Mouse (Mus musculus): ENCODE measurements at regions not wholly inside any gene's neighbourhood (a gene's known extent, or its start where the extent isn't known, plus 50 kb on each side); places are given as distances from the start of the nearest gene placed in this dataset.
A peak's percentile ranks its signal among the peaks of the same experiment; 100 is the strongest.

- no peak overlapping the region for H3K4me3 ChIP-seq
- DNase-seq (ENCODE audit: low spot score in 2 of 2), result no peak
- H3K27ac ChIP-seq, result no peak overlapping the region
- TF ChIP-seq CTCF (conservative IDR thresholded peaks at IDR 0.05), result no peak
Observed at GRCm38 (mm10) chr7:111368296-111369004, 285.6 kb upstream of the Eif4g2 start.

- Histone ChIP-seq H3K4me3 (no peak overlapping the region), H3K27ac (no peak overlapping the region)
- peak in 1 of 2 experiments; percentile 16 for DNase-seq (ENCODE audit: low spot score in 2 of 2)
- TF ChIP-seq CTCF (conservative IDR thresholded peaks at IDR 0.05), result no peak
Observed at GRCm38 (mm10) chr7:111366951-111367653, 284.3 kb upstream of the Eif4g2 start.

DNA sequence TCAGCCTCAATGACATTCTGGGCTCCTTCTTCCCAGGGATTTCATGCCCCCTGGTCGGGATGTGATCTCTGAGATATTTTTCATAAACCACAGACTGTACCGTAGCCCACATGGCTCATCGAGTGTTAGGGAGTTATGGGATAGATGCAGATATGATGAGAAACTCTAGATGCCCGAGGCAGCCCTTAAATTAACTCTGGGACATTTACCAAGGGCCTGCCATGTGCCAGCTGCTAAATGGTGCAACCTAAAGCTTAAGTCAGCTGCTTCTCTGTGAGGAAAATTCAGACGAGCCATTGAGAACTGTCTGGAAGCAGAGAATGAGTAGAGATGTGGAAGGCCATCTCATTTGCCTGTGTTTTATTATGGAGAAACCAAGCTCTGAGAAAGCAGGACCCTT lies 282.6 kb upstream of the Eif4g2 start:
- H3K4me3 ChIP-seq, result no peak overlapping the region
- TF ChIP-seq CTCF (conservative IDR thresholded peaks at IDR 0.05), result no peak
- H3K27ac ChIP-seq, result no peak overlapping the region
- no peak for DNase-seq (ENCODE audit: low spot score in 2 of 2)

DNA sequence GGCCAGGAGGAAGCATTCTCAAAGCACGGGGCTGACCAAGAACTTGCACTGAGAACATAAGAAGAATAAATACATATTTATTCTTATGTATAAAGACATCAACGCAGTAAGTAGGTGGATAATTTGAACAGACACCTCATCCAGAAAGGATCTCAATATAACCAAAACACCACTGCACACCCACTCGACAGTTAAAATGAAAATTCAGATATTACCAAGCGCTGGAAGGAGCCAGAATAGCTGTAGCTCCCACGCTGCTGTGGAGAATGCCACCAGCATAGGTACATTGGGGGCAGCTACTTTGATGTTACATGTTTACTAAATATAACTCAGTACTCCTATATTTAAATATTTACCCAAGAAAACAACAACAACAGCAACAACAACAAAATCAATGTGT lies 280.4 kb upstream of the Eif4g2 start:
- Histone ChIP-seq H3K27ac (no peak overlapping the region), H3K4me3 (no peak overlapping the region)
- no peak for TF ChIP-seq CTCF (conservative IDR thresholded peaks at IDR 0.05)
- DNase-seq (ENCODE audit: low spot score in 2 of 2), result peak in 1 of 2 experiments; percentile 8

DNA sequence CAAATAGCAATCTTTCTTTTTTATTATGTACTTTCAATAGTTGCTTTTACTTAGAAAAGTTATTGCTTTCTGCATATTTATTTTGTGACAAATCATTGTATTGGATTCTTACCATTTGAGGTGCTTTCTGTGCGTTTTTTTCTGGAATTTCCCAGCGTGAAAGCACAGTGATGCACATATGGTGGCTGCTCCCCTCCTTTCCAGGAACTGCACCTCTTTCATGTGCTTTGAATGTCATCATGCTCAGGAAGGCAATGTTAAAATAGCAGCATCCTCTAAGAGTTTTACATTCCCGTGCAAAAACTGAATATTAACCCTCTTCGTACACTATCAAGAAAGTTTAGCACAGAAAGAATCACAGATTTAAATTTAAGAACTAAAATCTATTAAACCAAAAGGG lies 279.8 kb upstream of the Eif4g2 start:
- DNase-seq (ENCODE audit: low spot score in 2 of 2), result no peak
- TF ChIP-seq CTCF (conservative IDR thresholded peaks at IDR 0.05), result no peak
- Histone ChIP-seq H3K27ac (no peak overlapping the region), H3K4me3 (no peak overlapping the region)

GRCm38 (mm10) chr7:111355088-111355656 lies 272.3 kb upstream of the Eif4g2 start:
- TF ChIP-seq CTCF (conservative IDR thresholded peaks at IDR 0.05), result no peak
- H3K4me3 ChIP-seq, result no peak overlapping the region
- DNase-seq (ENCODE audit: low spot score in 2 of 2), result no peak
- no peak overlapping the region for H3K27ac ChIP-seq

DNA sequence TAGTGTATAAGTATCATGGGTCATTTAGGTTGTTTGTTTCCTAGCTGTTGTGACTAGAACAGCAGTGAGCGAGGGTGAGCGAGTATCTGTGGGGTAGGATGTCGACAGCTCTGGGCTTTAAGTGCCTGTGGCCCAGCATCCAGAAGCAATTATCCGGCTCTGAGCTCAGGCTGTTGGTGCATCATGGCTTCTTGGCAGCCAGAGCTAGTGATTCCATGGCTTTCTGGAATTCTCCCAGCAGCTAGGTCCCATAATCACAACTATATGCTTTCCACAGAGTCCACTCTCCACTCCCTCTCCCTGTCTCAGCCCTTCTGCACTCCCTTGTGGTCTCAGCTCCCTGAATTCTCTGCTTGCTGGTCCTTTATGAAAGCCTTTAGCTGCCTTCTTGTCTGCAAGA lies 271.2 kb upstream of the Eif4g2 start:
- Histone ChIP-seq H3K27ac (no peak overlapping the region), H3K4me3 (no peak overlapping the region)
- DNase-seq (ENCODE audit: low spot score in 2 of 2), result no peak
- TF ChIP-seq CTCF (conservative IDR thresholded peaks at IDR 0.05), result no peak

- no peak for TF ChIP-seq CTCF (conservative IDR thresholded peaks at IDR 0.05)
- Histone ChIP-seq H3K4me3 (no peak overlapping the region), H3K27ac (no peak overlapping the region)
- no peak for DNase-seq (ENCODE audit: low spot score in 2 of 2)
Observed at GRCm38 (mm10) chr7:111352176-111352575, 269.3 kb upstream of the Eif4g2 start.

DNA sequence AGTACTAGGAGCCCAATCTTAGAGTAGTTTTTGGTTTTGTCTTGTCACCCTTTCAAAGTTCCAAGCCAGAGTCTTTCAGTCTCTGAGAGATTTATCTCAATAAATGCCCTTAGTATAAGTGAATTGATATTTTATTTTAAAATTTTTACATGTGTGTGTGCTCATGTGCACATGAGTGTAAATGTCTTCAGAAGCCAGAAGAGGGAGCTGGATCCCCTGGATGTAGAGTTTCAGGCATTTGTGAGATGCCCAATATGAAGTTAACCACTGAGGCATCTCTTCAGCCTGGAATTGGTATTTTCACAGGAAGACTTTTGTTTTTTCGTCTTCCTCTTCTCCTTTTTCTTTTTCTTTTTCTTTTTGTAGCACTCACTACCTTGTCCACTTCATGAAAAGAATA lies 262.3 kb upstream of the Eif4g2 start:
- Histone ChIP-seq H3K4me3 (no peak overlapping the region), H3K27ac (no peak overlapping the region)
- DNase-seq (ENCODE audit: low spot score in 2 of 2), result no peak
- TF ChIP-seq CTCF (conservative IDR thresholded peaks at IDR 0.05), result peak; percentile 52

DNA sequence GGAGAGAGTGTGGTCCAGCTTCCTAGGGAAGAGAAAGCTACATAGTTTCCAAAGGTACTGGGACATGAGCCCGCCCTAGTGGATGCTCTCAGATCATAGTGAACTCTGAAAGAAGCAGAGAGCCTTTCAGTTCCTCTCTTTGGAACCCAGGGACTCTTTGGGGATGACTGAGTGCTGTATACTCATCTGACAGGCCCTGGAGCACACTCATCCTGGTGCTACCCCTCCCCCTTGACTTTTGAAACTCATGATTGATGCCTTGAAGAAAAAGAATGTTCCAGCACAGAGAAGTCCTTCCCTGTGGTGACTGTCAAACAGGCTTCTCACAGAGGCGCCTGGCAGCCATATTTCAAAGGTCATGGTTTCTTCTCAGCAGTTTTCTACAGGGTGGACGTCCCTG lies 254.2 kb upstream of the Eif4g2 start:
- 0 out of 2 replicates have a peak, but pooled peaks have one; percentile 9 for TF ChIP-seq CTCF (conservative IDR thresholded peaks at IDR 0.05)
- DNase-seq (ENCODE audit: low spot score in 2 of 2), result no peak
- no peak overlapping the region for H3K4me3 ChIP-seq
- H3K27ac ChIP-seq, result no peak overlapping the region

DNA sequence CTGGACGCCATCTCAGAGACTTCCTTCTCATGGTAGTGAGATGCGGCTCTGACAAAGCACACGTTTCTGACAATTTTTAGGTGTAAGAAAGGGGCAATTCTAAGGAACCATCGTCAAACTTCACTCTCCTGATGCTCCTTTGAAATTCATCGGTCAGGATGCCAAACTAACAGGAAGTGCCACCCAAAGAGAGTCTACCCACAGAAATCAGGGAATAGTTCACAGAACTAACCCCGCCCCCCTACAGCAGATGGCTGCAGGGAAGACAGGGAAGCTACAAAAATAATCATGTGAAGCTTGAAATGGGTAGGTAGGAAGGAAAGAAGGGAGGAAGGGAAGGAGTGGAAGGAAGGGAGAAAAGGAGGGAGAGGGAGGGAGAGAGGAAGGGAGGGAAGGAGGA lies 240.1 kb upstream of the Eif4g2 start:
- peak overlapping the region; percentile 46 for H3K27ac ChIP-seq
- peak; percentile 41 to 60 for DNase-seq (ENCODE audit: low spot score in 2 of 2)
- H3K4me3 ChIP-seq, result no peak overlapping the region
- no peak for TF ChIP-seq CTCF (conservative IDR thresholded peaks at IDR 0.05)

DNA sequence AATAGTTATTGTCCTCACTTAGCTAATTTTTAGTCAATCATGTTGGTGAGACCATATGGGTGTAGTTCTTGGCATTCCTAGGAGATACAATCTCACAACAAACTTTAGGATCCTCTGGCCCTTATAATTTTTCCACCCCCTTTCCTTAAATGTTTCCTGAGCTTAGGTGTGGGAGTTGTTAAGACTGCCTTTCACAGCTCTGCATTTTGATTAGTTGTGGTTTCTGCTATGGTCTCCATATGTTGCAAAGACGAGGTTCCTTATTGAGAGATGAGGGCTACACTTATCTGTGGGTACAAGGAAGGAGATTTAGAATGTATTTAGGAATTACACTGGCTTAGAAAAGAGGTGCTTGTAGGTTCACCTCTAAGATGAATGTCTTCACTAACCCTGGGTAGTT lies 237.1 kb upstream of the Eif4g2 start:
- TF ChIP-seq CTCF (conservative IDR thresholded peaks at IDR 0.05), result no peak
- no peak for DNase-seq (ENCODE audit: low spot score in 2 of 2)
- no peak overlapping the region for H3K4me3 ChIP-seq
- no peak overlapping the region for H3K27ac ChIP-seq

GRCm38 (mm10) chr7:111316479-111316990 lies 233.7 kb upstream of the Eif4g2 start:
- Histone ChIP-seq H3K27ac (no peak overlapping the region), H3K4me3 (no peak overlapping the region)
- TF ChIP-seq CTCF (conservative IDR thresholded peaks at IDR 0.05), result no peak
- no peak for DNase-seq (ENCODE audit: low spot score in 2 of 2)
